Mouse (Mus musculus) midbrain, embryonic 16.5 days (tissue): ENCODE measurements at regions not wholly inside any gene's neighbourhood (a gene's known extent, or its start where the extent isn't known, plus 50 kb on each side); places are given as distances from the start of the nearest gene placed in this dataset.

Experiments
- ATAC-seq: fragments of 200-750 bp; cut with Nextera tagmentation; 2 replicates; pipeline ENCODE4 v1.8.0; 2017; ENCODE audit warnings: moderate TSS enrichment
- H3K27ac ChIP-seq: fragments of 300-500 bp; sonication (generic); 2 replicates; pipeline ENCODE4 v1.5.1; 2014; ENCODE audit warnings: mild to moderate bottlenecking, low read length, mixed read lengths
- H3K27me3 ChIP-seq: fragments of 300-500 bp; sonication (generic); 2 replicates; pipeline ENCODE4 v1.6.1; 2014; ENCODE audit warnings: low read depth, low read length, mixed read lengths; ENCODE audit not compliant: control insufficient read depth, insufficient read depth
- H3K36me3 ChIP-seq: fragments of 300-500 bp; sonication (generic); 2 replicates; pipeline ENCODE4 v1.6.1; 2014; ENCODE audit warnings: mild to moderate bottlenecking, low read length, moderate library complexity, mixed read lengths; ENCODE audit not compliant: control insufficient read depth, insufficient read depth
- H3K4me1 ChIP-seq: fragments of 300-500 bp; sonication (generic); 2 replicates; pipeline ENCODE4 v1.6.1; 2014; ENCODE audit warnings: mild to moderate bottlenecking, low read length, mixed read lengths; ENCODE audit not compliant: control insufficient read depth, insufficient read depth
- H3K4me2 ChIP-seq: fragments of 300-500 bp; sonication (generic); 2 replicates; pipeline ENCODE4 v1.6.1; 2014; ENCODE audit warnings: mild to moderate bottlenecking, low read length, mixed read lengths
- H3K4me3 ChIP-seq: fragments of 300-500 bp; sonication (generic); 2 replicates; pipeline ENCODE4 v1.5.1; 2014; ENCODE audit warnings: low read depth, mild to moderate bottlenecking, low read length, moderate library complexity, mixed read lengths
- H3K9ac ChIP-seq: fragments of 300-500 bp; sonication (generic); 2 replicates; pipeline ENCODE4 v1.6.1; 2014; ENCODE audit warnings: low read depth, low read length, mixed read lengths
- H3K9me3 ChIP-seq: fragments of 300-500 bp; sonication (generic); replicated peaks from 2 replicates; pipeline ENCODE4 v1.6.1; 2014; ENCODE audit warnings: mild to moderate bottlenecking, low read length, mixed read lengths; ENCODE audit not compliant: control insufficient read depth, poor library complexity, severe bottlenecking
- WGBS: fragments of 180-500 bp; shearing (Covaris S2); extraction: QIAGEN DNeasy Blood & Tissue Kit; methylation state at CpG from one replicate; pipeline ENCODE4 v1.1.7; 2014; 5-methylcytosine and 5-hydroxymethylcytosine counted together

- H3K36me3 ChIP-seq, result no peaks in the 10 kb centered on the region
- H3K9me3 ChIP-seq, result no peaks in the 10 kb centered on the region
- no peaks in the 10 kb centered on the region for H3K4me1 ChIP-seq
- no peak overlapping the region for H3K4me3 ChIP-seq
- 57% methylated on average over 4 of the region's 4 CpGs for WGBS
- no peaks in the 10 kb centered on the region for H3K27me3 ChIP-seq
- ATAC-seq, result no peak
- no peak overlapping the region for H3K4me2 ChIP-seq
- H3K27ac ChIP-seq, result no peak overlapping the region
- no peak overlapping the region for H3K9ac ChIP-seq
These were observed 673.5 kb upstream of the A1bg start for GRCm38 (mm10) chr15:61596318-61596717.

DNA sequence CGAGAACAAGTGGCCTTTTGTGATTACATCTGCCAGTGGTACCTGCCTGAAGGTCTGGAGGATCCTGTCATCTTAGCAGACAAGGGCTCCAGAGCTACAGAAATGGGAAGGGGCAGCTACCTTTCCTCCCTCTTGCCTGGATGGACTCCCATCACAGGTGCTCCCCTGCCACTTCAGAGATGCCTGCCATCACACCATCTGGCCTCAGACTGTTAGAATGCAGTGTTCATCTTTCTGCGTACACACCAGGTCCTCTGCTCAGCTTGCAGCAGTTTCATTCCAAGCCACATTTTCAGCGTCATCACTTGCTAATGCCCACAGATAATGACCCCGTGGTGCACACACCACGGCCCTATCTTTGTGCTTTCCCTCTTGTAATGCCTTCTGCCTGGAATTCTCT is 666.1 kb upstream of the A1bg start:
- Histone ChIP-seq H3K27me3 (no peaks in the 10 kb centered on the region), H3K4me2 (no peak overlapping the region), H3K4me3 (no peak overlapping the region), H3K36me3 (no peaks in the 10 kb centered on the region), H3K9me3 (no peaks in the 10 kb centered on the region), H3K4me1 (no peaks in the 10 kb centered on the region), H3K9ac (no peak overlapping the region), H3K27ac (no peak overlapping the region)
- ATAC-seq, result no peak
- WGBS, result 78% methylated on average over 5 of the region's 5 CpGs

DNA sequence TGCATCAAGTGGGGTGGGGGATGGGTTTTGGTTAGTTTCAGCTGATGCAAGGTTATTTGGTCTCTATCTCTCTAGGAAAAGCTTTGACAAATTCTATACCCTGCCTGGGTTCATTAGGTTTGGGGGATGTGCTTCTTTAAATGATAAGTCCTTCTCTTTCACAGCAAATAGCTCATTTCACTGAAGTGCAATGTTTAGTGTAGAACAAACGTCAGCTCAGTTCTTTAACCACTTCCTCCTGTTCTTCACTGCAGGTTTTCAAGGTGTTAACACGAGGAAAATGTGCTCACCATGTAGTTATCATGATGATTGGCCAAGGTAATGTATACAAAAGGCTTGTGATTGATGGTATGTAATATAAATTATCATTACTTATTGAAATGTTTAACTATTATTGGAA is 659.5 kb upstream of the A1bg start:
- no peaks in the 10 kb centered on the region for H3K27me3 ChIP-seq
- H3K9me3 ChIP-seq, result no peaks in the 10 kb centered on the region
- no peak overlapping the region for H3K4me3 ChIP-seq
- WGBS, result 76% methylated on average over 2 of the region's 2 CpGs
- no peaks in the 10 kb centered on the region for H3K36me3 ChIP-seq
- H3K27ac ChIP-seq, result no peak overlapping the region
- H3K9ac ChIP-seq, result no peak overlapping the region
- H3K4me2 ChIP-seq, result no peak overlapping the region
- no peak for ATAC-seq
- H3K4me1 ChIP-seq, result no peaks in the 10 kb centered on the region

DNA sequence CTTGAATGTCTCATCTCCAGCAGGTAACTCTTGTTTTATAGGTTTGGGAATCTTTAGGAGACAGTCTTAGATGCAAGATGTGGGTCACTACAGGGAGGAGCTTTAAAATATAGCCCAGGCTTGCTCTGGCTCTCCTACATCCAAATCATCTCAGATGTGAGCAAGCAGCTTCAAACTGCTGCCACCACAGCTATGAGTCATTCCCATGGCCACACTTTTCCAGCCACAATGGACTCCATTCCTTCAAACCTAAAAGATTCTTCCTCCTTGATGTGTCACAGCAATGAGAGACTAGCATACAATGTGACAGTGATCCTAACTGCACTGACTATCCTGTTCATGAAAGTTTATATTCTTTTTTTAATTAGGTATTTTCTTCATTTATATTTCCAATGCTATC is 640.5 kb upstream of the A1bg start:
- ATAC-seq, result no peak
- no peak overlapping the region for H3K4me2 ChIP-seq
- no peak overlapping the region for H3K27ac ChIP-seq
- H3K4me1 ChIP-seq, result no peaks in the 10 kb centered on the region
- H3K27me3 ChIP-seq, result no peaks in the 10 kb centered on the region
- no peak overlapping the region for H3K9ac ChIP-seq
- H3K4me3 ChIP-seq, result no peak overlapping the region
- H3K36me3 ChIP-seq, result no peaks in the 10 kb centered on the region
- H3K9me3 ChIP-seq, result no peaks in the 10 kb centered on the region

- H3K9me3 ChIP-seq, result no peaks in the 10 kb centered on the region
- H3K27ac ChIP-seq, result no peak overlapping the region
- 47% methylated on average over 2 of the region's 2 CpGs for WGBS
- H3K9ac ChIP-seq, result no peak overlapping the region
- H3K4me2 ChIP-seq, result no peak overlapping the region
- H3K4me1 ChIP-seq, result no peaks in the 10 kb centered on the region
- no peak overlapping the region for H3K4me3 ChIP-seq
- H3K27me3 ChIP-seq, result no peaks in the 10 kb centered on the region
- no peak for ATAC-seq
- no peaks in the 10 kb centered on the region for H3K36me3 ChIP-seq
These were observed 639.4 kb upstream of the A1bg start for GRCm38 (mm10) chr15:61562252-61562651.

- no peak overlapping the region for H3K9ac ChIP-seq
- H3K27ac ChIP-seq, result no peak overlapping the region
- no peak for ATAC-seq
- 97% methylated on average over 2 of the region's 2 CpGs for WGBS
- no peak overlapping the region for H3K4me2 ChIP-seq
- H3K4me1 ChIP-seq, result no peaks in the 10 kb centered on the region
- H3K9me3 ChIP-seq, result no peaks in the 10 kb centered on the region
- H3K36me3 ChIP-seq, result no peaks in the 10 kb centered on the region
- H3K4me3 ChIP-seq, result no peak overlapping the region
- H3K27me3 ChIP-seq, result no peaks in the 10 kb centered on the region
These were observed 631.1 kb upstream of the A1bg start for GRCm38 (mm10) chr15:61553908-61554307.

- H3K9ac ChIP-seq, result no peak overlapping the region
- no peak overlapping the region for H3K27ac ChIP-seq
- no peak overlapping the region for H3K4me3 ChIP-seq
- H3K9me3 ChIP-seq, result no peaks in the 10 kb centered on the region
- 46% methylated on average over 8 of the region's 8 CpGs for WGBS
- no peaks in the 10 kb centered on the region for H3K4me1 ChIP-seq
- ATAC-seq, result no peak
- H3K27me3 ChIP-seq, result no peaks in the 10 kb centered on the region
- no peaks in the 10 kb centered on the region for H3K36me3 ChIP-seq
- H3K4me2 ChIP-seq, result no peak overlapping the region
These were observed 630.4 kb upstream of the A1bg start for GRCm38 (mm10) chr15:61553081-61553680.

- no peaks in the 10 kb centered on the region for H3K36me3 ChIP-seq
- H3K4me3 ChIP-seq, result no peak overlapping the region
- H3K4me2 ChIP-seq, result no peak overlapping the region
- ATAC-seq, result no peak
- H3K27ac ChIP-seq, result no peak overlapping the region
- H3K9me3 ChIP-seq, result no peaks in the 10 kb centered on the region
- H3K9ac ChIP-seq, result no peak overlapping the region
- no peaks in the 10 kb centered on the region for H3K27me3 ChIP-seq
- H3K4me1 ChIP-seq, result no peaks in the 10 kb centered on the region
- WGBS, result 92% methylated on average over 5 of the region's 5 CpGs
These were observed 628.4 kb upstream of the A1bg start for GRCm38 (mm10) chr15:61551206-61551605.

DNA sequence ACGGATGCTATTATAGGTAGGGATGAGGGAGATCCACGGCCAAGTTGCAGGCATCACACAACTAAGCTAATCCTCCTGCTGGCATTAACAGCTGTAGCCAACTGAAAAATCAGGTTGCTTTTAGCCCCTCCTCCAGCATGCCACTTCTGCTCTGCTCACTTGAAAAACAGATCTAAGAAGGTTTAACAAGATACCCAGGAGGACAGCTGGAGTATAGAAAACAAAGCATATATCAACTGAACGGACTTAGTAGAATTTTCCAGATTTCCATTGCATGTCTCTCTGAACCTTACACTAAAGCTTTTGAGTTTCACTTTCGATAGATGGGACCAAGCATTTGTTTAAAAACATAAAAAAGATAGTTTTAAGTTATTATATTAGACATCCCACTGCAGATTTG is 625.6 kb upstream of the A1bg start:
- no peak overlapping the region for H3K27ac ChIP-seq
- H3K4me1 ChIP-seq, result no peaks in the 10 kb centered on the region
- no peaks in the 10 kb centered on the region for H3K9me3 ChIP-seq
- H3K4me2 ChIP-seq, result no peak overlapping the region
- 60% methylated on average over 4 of the region's 4 CpGs for WGBS
- no peak overlapping the region for H3K9ac ChIP-seq
- no peak overlapping the region for H3K4me3 ChIP-seq
- no peak for ATAC-seq
- H3K36me3 ChIP-seq, result no peaks in the 10 kb centered on the region
- H3K27me3 ChIP-seq, result no peaks in the 10 kb centered on the region

DNA sequence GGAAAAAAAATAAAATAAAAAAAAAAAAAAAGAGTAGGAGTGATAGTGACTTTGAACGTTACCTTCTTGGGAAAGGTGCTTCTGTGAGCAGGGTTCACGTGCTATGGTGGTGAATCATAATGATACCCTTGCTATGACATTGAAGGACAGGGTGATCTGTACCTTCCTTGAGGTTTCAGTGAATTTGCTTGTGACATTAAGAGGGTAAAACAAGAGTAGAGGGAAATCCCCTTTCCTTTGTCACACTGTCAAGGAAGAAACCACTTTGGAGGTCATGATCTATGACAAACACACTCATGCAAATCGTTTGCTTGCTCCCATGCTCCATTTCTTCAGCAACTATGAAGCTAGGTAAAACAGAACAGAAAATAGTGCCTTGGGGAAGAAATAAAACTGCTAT is 623.8 kb upstream of the A1bg start:
- H3K36me3 ChIP-seq, result no peaks in the 10 kb centered on the region
- H3K4me2 ChIP-seq, result no peak overlapping the region
- ATAC-seq, result no peak
- 86% methylated on average over 3 of the region's 3 CpGs for WGBS
- no peak overlapping the region for H3K4me3 ChIP-seq
- H3K27ac ChIP-seq, result no peak overlapping the region
- no peaks in the 10 kb centered on the region for H3K27me3 ChIP-seq
- H3K9me3 ChIP-seq, result no peaks in the 10 kb centered on the region
- H3K9ac ChIP-seq, result no peak overlapping the region
- H3K4me1 ChIP-seq, result no peaks in the 10 kb centered on the region
